Mouse (Mus musculus): Measurements from ENCODE around the gene Ppm1b. TPM values are rescaled to one million over a fixed set of nuclear protein-coding genes. Genes with fewer than 3 reads are reported as not detected.

Ppm1b gene
- 34.2 and 69.4 TPM in 2 replicates for polyA plus RNA-seq (2012; ENCODE audit: low replicate concordance)

GRCm38 (mm10) chr17:84956441-84956840, at the start of gene Ppm1b:
TSS of gene Ppm1b (plus strand) at chr17:84956741.

GRCm38 (mm10) chr17:85028093-85028739, 71.7 kb downstream of the Ppm1b start, which contains the start of gene Slc3a1:
TSS of gene Slc3a1 (plus strand) at chr17:85028376.

Other genes with a start within 250 kb of the Ppm1b start
- gene Lrpprc, start 166.0 kb upstream of the Ppm1b start, polyA plus RNA-seq (2012; ENCODE audit: low replicate concordance) = 4.8 and 11.3 TPM in 2 replicates
- not detected in 2 replicates for gene Slc3a1, start 71.6 kb downstream of the Ppm1b start, polyA plus RNA-seq (2012; ENCODE audit: low replicate concordance)
- gene Prepl, start 133.5 kb downstream of the Ppm1b start, polyA plus RNA-seq (2012; ENCODE audit: low replicate concordance) = 0.37 and 1.1 TPM in 2 replicates
- gene Camkmt, start 133.8 kb downstream of the Ppm1b start, polyA plus RNA-seq (2012; ENCODE audit: low replicate concordance) = 2.8 and 3.1 TPM in 2 replicates

Measured in leukemia stem cell, adult 10-12 weeks (primary cell).